Mouse (Mus musculus): ENCODE data around the gene Gm21970.

DNA sequence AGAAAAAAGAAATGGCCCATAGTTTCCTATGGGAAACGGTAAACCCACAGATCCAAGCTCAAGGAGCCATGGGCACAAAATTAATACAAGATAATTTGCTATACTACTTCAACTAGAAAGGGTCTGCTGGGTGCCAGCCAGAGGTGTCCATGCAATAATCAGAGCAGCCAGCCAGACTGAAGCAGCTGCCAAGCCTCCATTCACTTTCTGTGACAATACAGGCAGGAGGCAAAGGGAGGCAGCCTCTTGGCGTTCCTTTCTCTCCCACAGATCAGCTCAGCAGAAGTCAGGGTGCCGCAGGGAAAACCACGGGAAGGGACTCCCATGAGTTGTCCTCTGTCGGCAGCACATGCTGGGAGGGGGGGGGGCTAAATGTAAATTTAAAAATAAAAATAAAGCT is 67.5 kb downstream of the Gm21970 start:
- TF ChIP-seq CTCF (IDR thresholded peaks at IDR 0.05; ENCODE audit: extremely low read depth, insufficient read depth, insufficient read length, insufficient replicate concordance) (no peak), POLR2A (IDR thresholded peaks at IDR 0.05; ENCODE audit: low read depth, low read length) (no peak)
